Mouse (Mus musculus): Measurements from ENCODE around the gene Khnyn. TPM values are rescaled to one million over a fixed set of nuclear protein-coding genes. Genes with fewer than 3 reads are reported as not detected.

Gene Khnyn
- total and polyA plus RNA-seq, 2 experiments: 15.4 to 29.8 TPM

- Histone ChIP-seq H3K27ac (replicated peaks; ENCODE audit: insufficient read depth, low read depth, low read length) (no peak overlapping the region), H3K4me1 (ENCODE audit: control insufficient read depth, insufficient read depth, low read length) (no peaks in the 10 kb centered on the region), H3K27me3 (ENCODE audit: control insufficient read depth, insufficient read depth, low read length) (no peaks in the 10 kb centered on the region), H3K9ac (ENCODE audit: low read depth, low read length) (no peak overlapping the region), H3K36me3 (ENCODE audit: control insufficient read depth, insufficient read depth, low read length) (no peaks in the 10 kb centered on the region), H3K79me2 (ENCODE audit: control insufficient read depth, insufficient read depth, low read length) (no peaks in the 10 kb centered on the region), H3K4me3 (ENCODE audit: insufficient read depth, low read depth, low read length) (no peak overlapping the region)
- DNase-seq (ENCODE audit: extremely low read depth, low read depth, low spot score): no peak
- TF ChIP-seq CTCF (IDR thresholded peaks at IDR 0.05; ENCODE audit: low read depth, low read length) (no peak), POLR2A (IDR thresholded peaks at IDR 0.05; ENCODE audit: extremely low read depth, insufficient read depth, low read length) (no peak)
- WGBS: 74% methylated on average over 12 of the region's 12 CpGs
Observed at GRCm38 (mm10) chr14:55929263-55929997, 44.7 kb downstream of the Khnyn start.

DNA sequence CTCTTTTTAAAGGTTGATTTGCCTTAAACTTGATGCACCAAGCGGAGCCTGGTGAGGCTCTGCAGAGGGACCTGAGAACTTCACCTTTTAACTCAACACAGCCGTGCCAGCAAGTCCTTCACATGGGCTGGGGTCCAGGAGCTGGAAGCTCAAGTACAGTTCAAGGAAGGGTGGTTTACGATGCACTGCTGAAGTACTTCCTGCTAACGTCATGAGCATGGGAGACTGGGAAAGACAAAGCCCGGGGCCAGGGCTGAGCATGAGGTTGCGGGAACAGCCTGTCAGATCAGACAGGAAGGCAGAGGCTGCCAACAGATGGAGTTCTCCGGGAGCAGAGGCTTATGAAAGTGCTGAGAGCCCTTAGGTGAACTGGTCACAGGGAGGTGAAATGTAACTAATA is 48.8 kb downstream of the Khnyn start:
- Histone ChIP-seq H3K27me3 (ENCODE audit: control insufficient read depth, insufficient read depth, low read length) (no peaks in the 10 kb centered on the region), H3K79me2 (ENCODE audit: control insufficient read depth, insufficient read depth, low read length) (no peaks in the 10 kb centered on the region), H3K4me3 (ENCODE audit: insufficient read depth, low read depth, low read length) (no peak overlapping the region), H3K36me3 (ENCODE audit: control insufficient read depth, insufficient read depth, low read length) (no peaks in the 10 kb centered on the region), H3K9ac (ENCODE audit: low read depth, low read length) (no peak overlapping the region), H3K4me1 (ENCODE audit: control insufficient read depth, insufficient read depth, low read length) (no peaks in the 10 kb centered on the region), H3K27ac (replicated peaks; ENCODE audit: insufficient read depth, low read depth, low read length) (no peak overlapping the region)
- 61% methylated on average over 7 of the region's 7 CpGs for WGBS
- TF ChIP-seq CTCF (IDR thresholded peaks at IDR 0.05; ENCODE audit: low read depth, low read length): no peak
- TF ChIP-seq POLR2A (IDR thresholded peaks at IDR 0.05; ENCODE audit: extremely low read depth, insufficient read depth, low read length): no peak
- DNase-seq (ENCODE audit: extremely low read depth, low read depth, low spot score): no peak

DNA sequence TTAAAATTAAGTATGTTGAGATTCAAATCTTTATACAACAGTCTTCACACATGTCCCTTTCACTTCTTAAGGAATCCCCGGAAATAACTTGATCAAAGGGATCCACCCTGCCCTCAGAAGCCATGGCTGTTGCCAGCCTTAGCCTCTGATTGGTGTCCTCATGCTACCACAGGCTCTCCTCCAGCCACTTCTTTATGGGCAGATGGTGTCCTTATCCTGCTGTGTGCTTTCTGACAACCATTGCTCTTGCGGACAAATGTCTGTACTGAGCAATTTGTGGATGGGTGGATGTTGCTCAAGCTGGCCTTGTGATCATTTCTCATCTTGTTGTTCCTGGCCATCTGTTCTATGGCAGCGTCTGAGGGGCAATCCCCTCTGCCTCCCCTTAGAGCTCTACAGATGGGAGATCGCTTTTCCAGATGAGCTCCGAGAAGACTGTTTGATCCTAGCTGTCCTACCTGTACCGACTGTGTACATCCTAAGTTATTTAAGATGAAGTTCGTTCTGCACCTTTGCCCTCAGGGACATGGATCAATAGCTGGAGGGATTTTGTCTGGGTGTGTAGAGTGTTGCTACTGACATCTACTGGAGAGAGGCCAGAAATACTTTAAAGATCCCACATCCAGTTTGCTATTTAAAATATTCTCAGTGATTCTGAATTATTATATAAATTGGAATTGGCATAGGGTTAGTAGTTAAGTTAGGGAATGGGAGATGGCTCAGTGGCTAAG is 55.5 kb downstream of the Khnyn start:
- DNase-seq (ENCODE audit: extremely low read depth, low read depth, low spot score): peak; percentile 17
- H3K27ac ChIP-seq (replicated peaks; ENCODE audit: insufficient read depth, low read depth, low read length): no peak overlapping the region
- WGBS: 31% methylated on average over 7 of the region's 7 CpGs

GRCm38 (mm10) chr14:55943601-55944000 is 58.9 kb downstream of the Khnyn start:
- no peak overlapping the region for H3K27ac ChIP-seq (replicated peaks; ENCODE audit: insufficient read depth, low read depth, low read length)
- 75% methylated on average over 11 of the region's 11 CpGs for WGBS
- no peak for DNase-seq (ENCODE audit: extremely low read depth, low read depth, low spot score)
- no peaks in the 10 kb centered on the region for H3K79me2 ChIP-seq (ENCODE audit: control insufficient read depth, insufficient read depth, low read length)
- no peak for TF ChIP-seq POLR2A (IDR thresholded peaks at IDR 0.05; ENCODE audit: extremely low read depth, insufficient read depth, low read length)
- TF ChIP-seq CTCF (IDR thresholded peaks at IDR 0.05; ENCODE audit: low read depth, low read length): no peak
- no peak overlapping the region for H3K9ac ChIP-seq (ENCODE audit: low read depth, low read length)
- no peaks in the 10 kb centered on the region for H3K36me3 ChIP-seq (ENCODE audit: control insufficient read depth, insufficient read depth, low read length)
- H3K27me3 ChIP-seq (ENCODE audit: control insufficient read depth, insufficient read depth, low read length): no peaks in the 10 kb centered on the region
- no peaks in the 10 kb centered on the region; the same call in 1 of the 2 replicates for H3K4me1 ChIP-seq (ENCODE audit: control insufficient read depth, insufficient read depth, low read length)
- H3K4me3 ChIP-seq (ENCODE audit: insufficient read depth, low read depth, low read length): no peak overlapping the region

More for the DNA sequence above, 55.5 kb downstream of the Khnyn start:
- H3K27me3 ChIP-seq (ENCODE audit: control insufficient read depth, insufficient read depth, low read length): no peaks in the 10 kb centered on the region
- no peak overlapping the region for H3K4me3 ChIP-seq (ENCODE audit: insufficient read depth, low read depth, low read length)
- H3K36me3 ChIP-seq (ENCODE audit: control insufficient read depth, insufficient read depth, low read length): no peaks in the 10 kb centered on the region
- TF ChIP-seq CTCF (IDR thresholded peaks at IDR 0.05; ENCODE audit: low read depth, low read length) (no peak), POLR2A (IDR thresholded peaks at IDR 0.05; ENCODE audit: extremely low read depth, insufficient read depth, low read length) (no peak)
- no peak overlapping the region for H3K9ac ChIP-seq (ENCODE audit: low read depth, low read length)
- no peaks in the 10 kb centered on the region for H3K4me1 ChIP-seq (ENCODE audit: control insufficient read depth, insufficient read depth, low read length)
- no peaks in the 10 kb centered on the region for H3K79me2 ChIP-seq (ENCODE audit: control insufficient read depth, insufficient read depth, low read length)

DNA sequence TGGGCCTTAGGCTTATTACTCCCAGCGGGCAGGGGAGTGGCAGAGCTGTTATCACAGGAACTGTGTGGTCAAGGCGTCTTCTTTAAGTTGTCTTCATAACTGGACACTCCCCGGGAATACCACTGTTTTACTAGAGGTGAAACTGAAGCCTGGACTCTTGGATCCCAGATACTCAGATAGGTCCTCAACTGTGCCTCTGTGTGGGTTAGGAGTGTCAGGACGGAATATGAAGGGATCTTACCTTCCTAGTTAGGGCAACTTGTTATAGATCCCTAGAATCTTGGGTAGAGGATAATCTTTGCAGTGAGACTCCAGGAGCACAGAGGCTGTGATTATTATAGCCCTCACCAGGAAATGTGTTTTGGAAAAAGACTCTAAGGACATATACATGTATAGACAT is 59.8 kb downstream of the Khnyn start, which contains the start of gene Cma1:
Gene Cma1, minus strand, starts transcription at position 101 of the 400 bp plus-strand sequence.
- TF ChIP-seq CTCF (IDR thresholded peaks at IDR 0.05; ENCODE audit: low read depth, low read length): no peak
- no peak for DNase-seq (ENCODE audit: extremely low read depth, low read depth, low spot score)
- Histone ChIP-seq H3K4me3 (ENCODE audit: insufficient read depth, low read depth, low read length) (no peak within 1 kb of the TSS), H3K36me3 (ENCODE audit: control insufficient read depth, insufficient read depth, low read length) (no peaks in the 10 kb centered on the region), H3K27me3 (ENCODE audit: control insufficient read depth, insufficient read depth, low read length) (no peaks in the 10 kb centered on the region), H3K4me1 (ENCODE audit: control insufficient read depth, insufficient read depth, low read length) (no peaks in the 10 kb centered on the region; the same call in 1 of the 2 replicates), H3K79me2 (ENCODE audit: control insufficient read depth, insufficient read depth, low read length) (no peaks in the 10 kb centered on the region), H3K9ac (ENCODE audit: low read depth, low read length) (no peak within 1 kb of the TSS), H3K27ac (replicated peaks; ENCODE audit: insufficient read depth, low read depth, low read length) (no peak within 1 kb of the TSS)
- WGBS: 76% methylated on average over 4 of the region's 4 CpGs

Data from liver, adult 2 months (tissue).